Mouse (Mus musculus): ENCODE data around the gene Tenm4.

Gene Tenm4

DNA sequence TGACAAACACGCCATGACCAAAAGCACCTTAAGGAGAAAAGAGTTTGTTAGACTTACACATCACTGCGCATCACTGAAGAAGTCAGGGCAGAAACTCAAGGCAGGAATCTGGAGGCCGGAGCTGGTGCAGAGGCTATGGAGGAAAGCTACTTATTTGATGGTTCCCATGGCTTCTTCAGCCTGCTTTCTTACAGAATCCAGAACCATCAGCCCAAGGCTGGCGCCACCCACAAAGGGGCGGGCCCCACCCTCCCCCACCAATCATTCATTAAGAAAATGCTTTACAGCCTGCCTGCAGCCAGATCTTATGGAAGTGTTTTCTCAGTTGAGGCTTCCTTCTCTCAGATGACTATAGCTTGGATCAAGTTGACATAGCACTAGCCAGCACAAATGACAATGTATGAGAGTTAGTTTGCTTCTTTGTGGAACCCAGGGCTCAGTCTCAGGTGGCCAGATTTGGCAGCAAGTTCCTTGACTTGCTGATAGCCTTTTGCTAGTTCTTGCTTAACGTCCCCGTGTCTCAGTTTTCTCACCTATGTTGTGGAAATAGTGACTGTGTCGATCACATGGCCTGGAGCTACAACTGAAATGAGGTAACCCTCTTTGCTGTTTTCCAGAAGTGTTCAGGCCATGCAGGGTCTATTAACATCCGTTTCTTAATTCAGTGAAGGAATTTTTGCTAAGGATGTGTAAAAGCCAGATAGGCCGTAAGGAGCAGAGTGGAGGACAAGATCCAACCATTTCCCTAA lies 32.9 kb downstream of the Tenm4 start:
- DNase-seq (ENCODE audit: low spot score): no peak

DNA sequence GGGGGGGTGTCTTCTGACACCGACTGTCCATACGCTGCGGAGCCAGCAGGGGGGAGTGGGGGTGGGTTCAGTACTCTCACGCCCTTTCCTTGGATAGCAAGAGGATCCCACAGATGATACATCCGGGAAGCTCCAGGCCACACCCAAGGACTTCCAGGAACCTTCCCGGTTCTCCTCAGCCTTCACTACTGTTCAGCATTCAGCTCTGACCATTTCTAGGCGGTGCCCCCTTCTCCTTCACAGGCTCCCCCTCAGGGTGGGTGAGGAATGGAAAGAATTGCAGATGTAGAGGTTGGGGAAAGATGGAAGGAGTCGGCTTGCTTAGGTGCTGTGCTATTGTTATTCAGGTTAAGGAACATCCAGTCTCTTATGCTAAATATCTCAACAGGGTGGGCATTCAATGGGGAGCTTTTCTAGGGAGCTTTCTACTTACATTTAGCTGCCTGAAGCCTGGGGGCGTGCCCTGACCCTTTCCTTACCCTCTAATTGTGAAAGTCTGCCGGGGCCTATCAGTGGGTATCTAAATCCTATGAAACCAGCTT lies 33.8 kb downstream of the Tenm4 start:
- DNase-seq (ENCODE audit: low spot score): no peak

DNA sequence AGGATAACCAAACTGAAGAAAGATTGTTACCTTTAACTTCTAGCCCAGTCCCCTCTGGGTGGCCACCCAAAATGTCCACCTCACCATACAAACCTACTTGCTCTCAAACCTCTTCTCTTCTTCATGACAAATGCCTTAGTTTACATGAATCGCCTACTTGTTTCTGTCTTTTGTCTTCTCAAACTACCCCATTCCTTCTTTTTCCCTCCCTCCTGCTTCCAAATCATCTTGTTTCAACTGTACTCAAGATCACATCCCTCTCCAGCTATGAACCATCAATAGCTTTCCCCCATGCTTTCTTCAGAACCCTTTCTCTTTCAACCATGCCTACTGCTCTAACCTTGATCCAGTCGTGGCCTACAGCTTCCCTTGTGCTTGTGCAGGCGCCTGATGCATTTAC lies 36.0 kb downstream of the Tenm4 start:
- DNase-seq (ENCODE audit: low spot score): no peak

DNA sequence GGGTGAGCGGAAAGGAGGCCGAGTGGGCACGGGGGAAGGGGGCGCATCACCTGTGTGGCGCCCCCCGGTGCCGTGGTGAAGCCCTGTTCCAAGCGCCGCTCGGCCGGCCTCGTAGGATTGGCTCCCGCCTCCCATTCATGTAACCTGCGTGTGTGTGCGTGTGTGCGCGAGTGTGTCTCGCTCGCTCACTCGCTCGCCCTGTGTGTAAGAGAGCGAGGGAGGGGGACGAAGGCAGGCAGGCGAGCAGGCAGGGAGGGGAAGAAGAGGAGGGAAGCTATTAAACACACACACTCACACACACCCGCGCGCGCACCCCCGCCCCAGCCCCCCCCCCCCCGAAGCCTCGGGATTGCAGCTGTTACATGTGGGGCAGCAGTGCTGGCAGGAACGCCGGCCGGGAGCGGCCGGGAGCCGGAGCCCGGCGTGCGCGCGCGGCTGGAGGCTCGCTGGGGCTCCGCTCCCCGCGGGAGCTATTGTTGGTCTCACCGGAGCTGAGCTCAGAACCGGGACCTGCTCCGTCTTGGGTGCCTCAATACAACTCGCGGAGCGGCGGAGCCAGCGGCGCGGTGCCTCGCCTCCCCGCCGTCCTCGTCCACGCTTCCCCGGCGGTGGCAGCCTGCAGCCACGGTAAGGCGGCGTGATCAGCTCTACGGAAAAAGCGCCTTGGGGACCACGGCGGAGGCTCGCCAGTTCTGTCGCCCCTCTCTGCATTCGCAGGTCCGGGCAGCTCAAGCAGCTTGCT lies 38.9 kb downstream of the Tenm4 start:
- DNase-seq (ENCODE audit: low spot score): no peak

DNA sequence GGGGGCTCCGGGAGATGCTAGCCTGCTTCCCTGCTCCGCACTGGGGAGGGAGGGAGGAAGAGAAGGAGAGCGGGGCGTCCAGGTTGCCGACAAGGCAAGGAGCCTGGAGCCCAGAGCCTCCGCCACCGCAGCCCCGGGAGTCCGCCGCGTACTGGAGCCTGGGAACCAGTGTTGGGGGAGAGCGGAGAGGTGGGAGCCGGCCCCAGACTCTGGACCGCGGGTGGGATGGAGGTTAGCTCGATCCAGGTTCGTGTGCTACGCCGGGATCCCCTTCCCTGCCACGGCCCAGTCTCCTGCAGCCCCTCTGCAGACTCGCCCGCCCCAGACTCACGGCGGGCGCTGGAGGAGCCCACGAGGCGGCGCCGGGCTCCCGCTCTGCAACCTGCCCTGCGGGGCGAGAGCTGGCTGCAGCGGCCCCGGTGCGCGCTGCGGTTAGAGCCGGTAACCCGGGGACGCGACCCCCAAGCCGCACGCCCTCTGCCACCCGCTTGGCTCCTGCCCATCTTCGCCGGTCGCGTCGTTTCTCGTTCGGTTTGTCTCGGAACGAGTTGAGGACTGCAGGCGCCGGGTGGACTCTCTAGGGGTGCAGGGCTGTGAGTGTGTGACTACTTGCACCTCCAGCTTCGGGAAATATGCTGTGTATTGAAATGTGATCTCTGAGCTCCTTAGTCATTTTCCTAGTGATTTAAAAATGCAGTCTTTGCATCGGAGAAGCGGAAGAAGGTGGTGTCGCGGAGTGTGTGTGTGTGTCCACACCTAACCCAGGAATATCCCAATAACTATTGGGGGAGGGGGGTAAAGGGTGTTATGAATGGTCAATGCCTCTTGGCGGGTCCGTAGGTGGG lies 39.7 kb downstream of the Tenm4 start:
- peak; percentile 42 for DNase-seq (ENCODE audit: low spot score)

DNA sequence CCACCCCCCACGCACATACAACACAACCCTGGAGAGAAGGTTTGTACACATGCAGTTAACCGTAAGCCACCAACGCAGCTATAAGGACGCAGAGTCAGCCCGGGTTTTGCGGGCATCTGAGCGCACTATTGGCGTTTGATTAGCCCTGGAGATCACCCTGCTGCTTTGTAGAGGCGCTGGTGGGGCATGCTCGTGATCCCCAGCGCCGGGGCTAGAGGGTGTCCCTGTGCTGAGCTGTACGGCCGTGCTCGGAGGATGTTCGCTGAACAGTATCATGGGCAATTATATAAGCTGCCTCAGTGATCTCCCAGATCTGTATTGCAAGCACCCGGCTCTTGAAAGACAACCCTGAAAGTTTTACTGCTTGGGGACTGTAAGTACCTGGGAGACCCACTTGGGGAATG lies 40.6 kb downstream of the Tenm4 start:
- DNase-seq (ENCODE audit: low spot score): no peak

DNA sequence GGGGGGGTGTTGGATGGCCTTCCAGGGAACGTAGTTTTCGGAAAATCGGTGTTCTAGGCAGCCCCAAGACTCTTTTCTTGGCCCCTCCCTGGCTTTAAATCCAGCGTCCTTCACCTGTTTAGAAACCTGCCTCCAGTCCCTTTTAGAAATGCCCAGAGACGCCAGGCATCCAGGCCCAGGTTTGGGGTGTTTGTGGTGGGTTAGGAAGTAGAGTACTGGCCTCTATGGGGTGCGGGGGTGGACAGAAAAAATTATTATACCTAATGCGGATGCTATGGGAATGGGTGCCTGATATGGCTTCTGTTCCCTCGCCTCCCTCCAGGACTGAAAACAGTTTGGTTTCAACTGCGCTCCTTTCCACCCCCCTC lies 41.2 kb downstream of the Tenm4 start:
- no peak for DNase-seq (ENCODE audit: low spot score)

DNA sequence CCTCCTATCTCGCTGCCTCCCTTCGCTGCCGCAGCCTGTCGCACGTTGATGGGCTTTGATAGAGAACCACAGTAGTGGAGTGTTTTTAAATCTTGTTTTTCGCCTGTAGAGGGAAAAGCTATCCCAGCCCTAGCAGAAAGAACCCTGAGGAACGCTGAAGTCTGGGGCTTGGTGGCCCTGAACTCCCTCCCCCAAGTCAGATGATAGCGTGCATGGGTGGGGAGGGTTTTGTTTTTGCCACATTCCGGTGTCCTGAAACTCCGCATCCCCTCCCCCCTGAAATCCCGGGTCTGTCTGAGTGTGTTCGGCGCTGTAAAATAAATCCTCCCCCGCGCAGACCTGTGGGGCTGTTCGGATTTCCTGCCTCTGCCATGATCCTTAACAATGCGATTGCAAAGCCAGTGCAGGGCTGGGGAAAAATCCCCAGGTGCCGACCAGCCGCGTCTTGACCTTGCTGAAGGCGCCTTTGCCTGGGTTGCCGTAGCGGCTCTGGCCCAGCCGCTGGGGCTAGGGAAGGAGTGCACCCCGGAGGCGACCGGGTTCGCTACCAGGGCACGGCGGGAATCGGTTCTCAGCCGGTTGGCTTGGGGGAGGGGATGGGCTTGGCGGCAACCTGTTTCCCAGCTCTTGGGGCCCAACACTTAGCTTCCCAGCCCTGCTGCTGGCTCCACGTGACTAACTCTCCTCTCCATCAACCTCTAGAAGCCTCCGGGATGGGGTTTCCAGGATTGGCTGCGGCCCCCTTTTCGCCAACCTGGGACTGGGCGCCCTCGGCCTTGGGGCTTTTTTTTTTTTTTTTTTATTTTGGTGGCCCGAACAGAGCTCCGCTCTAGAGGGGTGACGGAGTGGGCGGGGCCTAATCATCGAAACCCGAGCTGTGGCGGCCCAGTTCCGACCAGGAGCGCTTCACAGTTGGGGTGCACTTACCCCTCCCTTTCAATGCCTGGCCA lies 41.8 kb downstream of the Tenm4 start:
- peak; percentile 42 for DNase-seq (ENCODE audit: low spot score)

DNA sequence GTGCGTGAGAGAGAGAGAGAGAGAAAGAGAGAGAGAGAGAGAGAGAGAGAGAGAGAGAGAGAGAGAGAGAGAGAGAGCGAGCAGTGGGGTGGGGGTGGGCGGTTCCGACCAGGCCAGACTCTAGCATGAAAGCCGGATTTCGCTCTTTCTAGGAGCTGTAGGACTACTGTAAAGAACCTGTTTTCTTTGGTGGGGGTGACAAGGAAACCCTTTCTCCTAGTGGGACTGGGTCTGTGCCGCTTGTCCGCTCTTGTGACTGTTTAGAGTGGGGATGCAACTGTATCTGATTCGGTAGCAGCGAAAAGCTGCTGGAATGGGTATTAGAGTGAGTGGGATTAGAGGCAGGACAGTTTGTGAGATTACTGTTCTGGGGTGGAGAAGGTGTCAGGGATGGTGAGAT lies 42.7 kb downstream of the Tenm4 start:
- DNase-seq (ENCODE audit: low spot score): no peak

DNA sequence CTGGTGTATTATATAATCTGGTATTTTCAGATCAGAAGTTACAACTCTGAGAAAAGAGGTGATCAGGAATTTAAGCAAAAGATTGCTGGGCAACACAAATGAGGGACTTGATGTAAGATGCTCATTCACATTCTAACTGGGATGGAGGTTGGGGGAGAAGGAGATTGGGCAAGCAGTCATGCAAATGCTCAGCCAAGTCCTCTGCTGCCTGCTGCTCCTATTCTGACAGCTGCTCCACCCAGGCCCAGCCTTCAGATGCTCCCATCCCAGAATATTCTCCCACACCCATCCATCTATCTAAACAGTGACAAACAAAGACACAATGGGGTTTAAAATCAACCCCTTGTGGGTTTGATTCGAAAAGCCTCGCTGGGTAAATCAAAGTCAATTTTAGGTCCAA lies 43.8 kb downstream of the Tenm4 start:
- DNase-seq (ENCODE audit: low spot score): no peak

DNA sequence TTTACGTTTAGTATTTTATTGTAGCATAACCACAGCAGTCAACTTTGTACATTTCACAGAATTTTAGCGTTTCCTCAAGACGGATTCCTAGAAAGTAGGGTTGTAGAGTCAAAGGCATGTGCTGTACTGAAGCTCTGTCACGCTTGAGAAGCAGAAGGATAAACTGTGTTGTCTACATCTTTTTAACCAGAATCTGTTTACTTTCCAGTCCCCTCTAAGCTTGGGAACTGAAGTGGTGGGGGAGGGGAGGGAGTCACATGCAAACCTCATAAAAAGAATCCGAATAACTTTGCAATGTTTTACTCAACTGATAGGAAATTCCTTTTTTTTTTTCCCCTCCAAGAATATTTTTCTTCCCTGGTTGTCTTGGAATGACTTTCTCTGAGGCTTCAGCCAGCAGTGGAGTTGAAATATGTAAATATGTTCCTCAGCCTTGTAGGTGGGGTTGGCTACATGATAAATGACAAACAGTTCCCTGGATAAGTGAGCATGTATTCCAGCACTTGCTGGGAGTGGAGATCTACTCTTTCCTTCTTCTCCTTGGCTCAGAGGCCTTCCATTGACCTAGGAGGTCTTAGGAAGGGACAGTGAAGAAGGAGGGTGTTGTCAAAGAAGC lies 45.0 kb downstream of the Tenm4 start:
- no peak for DNase-seq (ENCODE audit: low spot score)

DNA sequence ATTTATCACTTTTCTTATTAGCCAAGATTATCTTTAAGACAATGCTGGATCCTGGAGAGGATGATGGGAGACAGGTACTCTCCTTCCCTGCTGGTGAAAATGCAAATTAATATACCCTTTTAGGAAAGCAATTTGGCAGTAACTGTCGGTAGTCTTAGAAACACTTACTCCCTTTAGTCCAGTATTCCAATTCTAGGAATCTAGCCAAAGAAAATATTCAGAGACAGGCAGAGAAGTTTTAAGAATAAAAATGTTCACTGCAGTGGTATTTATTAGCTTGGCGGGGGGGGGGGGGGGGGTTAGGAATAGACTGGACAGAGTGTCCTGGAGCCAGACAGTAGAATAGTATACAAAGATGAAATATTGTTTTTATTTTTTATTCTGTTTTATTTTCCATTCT lies 48.3 kb downstream of the Tenm4 start:
- no peak for DNase-seq (ENCODE audit: low spot score)

DNA sequence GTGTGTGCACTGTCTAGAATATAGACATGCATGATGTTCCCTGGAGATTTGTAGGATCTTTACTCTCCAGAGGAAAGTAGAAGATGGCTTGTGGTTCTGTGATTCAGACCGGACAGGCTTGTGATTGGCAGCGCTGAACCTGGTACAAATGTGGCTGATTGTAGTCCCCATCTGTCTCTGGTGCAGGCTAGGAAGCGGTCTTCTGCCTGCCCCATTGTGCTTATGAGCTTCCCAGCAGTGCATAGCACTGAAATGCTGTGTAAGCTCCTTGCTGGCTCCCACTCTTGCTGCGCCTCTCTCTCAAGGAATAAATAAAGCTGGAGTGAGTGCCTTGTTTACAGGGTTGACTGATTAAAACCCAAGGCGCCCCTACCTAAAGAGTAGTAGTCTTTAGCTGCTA lies 49.6 kb downstream of the Tenm4 start:
- DNase-seq (ENCODE audit: low spot score): no peak

DNA sequence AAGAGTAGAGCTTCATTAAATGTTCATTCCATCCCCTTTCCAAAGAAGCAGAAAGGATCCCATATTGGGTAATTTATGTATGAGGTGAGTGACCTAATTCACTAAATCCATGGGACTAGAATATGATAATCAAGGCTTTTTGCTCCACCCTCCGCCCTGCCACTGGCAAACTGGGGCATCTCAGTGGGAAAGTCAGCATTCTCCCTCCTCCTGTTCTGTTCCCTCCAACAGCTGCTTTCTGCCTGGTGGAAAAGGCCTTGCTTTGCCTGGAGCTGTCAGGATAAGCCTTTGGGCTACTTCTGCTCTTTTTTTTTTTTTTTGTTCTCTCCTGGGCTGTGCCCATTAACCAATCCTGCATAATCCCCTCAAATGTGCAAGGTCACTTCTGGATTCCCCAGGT lies 51.5 kb downstream of the Tenm4 start:
- no peak for DNase-seq (ENCODE audit: low spot score)

DNA sequence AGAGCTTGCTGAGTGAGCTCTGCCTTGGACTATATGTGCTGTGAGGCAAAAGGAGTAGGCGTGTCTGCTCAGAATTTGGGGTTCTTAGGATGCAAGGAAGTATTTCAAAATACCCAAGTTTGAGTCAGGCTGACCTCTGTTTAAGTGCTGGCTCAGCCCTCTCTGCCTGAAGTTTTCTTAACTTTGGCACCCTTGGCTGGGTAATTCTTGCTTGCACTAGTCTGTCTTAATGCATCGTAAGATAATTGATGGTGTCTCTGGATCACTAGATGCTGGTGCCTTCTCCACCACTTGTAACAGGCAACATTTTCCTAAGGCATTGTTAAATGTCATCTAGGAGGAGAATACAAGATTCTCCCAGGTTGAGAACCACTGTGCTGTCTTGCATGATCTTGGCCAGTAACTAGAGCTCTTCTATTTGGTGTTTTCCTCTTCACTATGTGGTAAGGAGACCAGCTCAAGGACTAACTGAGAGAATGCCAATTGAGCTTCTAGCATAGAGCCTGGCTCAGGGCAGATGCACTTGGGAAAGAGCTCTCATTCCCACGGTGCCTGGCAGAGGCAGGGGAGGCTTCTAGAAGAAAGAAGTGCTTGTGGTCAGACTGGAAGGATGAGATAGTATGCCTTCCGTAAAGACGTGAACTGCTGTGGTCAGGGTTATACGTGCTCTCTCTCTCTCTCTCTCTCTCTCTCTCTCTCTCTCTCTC lies 57.7 kb downstream of the Tenm4 start:
- DNase-seq (ENCODE audit: low spot score): no peak

DNA sequence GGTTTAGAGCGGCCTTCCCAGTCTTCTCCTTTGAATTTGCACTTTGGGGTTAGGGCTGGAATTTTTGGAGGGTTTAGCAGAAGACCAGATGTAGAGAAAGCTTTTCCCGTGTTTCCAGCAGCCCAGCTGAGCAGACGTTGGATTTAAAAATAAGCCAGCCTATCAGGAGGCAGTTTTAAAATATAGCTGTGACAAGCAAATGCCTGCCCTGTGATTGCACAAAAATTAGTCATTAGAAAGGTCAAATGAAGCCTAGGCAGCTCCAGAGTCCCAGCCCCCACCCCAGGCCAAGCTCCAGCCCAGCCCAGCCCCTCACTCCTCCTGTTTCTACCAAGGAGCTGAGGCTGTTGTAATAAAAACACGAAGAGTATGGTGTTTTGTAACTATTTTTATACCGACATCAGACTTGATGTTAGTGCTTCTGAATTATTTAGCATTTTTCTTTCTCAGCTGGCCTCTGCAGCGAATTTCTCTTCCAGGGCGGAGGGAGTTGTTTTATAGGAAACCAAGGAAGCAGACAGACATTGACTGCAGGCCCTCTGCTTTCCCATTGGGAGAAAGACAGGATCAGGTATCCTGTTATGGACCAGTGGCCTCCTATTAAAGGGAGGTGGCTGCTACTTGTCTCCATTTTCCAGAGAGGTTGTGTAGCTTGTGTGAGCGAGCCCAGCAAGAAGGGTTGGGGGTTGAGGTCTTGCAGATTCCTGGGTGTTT lies 59.1 kb downstream of the Tenm4 start:
- DNase-seq (ENCODE audit: low spot score): no peak

DNA sequence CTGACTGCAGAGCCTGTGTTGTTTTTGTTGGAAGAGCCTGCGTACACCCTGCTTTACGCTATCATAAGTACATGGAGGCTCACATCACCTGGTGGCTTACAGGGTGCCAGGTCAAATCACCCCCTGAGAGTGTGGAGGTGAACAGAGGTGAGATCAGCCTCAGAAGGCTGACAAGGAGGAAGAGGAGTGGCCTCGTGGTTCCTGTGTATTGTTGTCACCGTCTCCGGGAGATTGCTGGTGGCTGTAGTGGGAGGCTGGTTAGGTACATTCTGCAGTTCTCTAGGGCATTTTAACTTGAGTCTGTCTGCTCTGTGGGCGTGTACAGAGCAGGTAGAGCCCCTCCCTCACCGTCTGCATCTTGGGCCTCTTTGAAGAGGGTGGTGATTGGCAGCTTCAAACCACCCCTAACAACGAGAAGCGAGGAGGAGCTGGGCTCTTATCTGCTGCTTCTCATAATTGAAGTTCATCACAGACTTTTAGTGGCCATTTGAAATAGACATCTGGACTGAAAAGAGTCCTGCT lies 59.7 kb downstream of the Tenm4 start:
- DNase-seq (ENCODE audit: low spot score): no peak

DNA sequence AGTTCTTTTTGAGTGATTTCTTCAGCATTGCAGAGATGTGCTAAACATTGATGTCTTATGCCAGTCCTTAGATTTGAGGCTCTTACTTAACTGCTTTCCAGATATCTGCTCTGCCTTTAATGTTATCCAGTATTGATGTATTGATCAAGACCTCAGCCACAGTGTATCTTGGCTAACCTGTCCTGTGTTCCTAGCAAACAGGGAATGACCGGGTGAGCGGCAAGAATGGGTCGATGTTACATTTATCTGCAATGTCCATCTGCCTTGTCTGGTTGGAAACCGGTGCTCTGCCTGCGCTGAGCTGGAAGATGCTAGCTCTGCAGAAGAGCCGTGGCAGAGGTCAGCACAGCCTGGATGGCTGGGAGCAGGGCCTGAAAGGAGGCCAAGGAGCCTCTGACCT lies 64.8 kb downstream of the Tenm4 start:
- no peak for DNase-seq (ENCODE audit: low spot score)

DNA sequence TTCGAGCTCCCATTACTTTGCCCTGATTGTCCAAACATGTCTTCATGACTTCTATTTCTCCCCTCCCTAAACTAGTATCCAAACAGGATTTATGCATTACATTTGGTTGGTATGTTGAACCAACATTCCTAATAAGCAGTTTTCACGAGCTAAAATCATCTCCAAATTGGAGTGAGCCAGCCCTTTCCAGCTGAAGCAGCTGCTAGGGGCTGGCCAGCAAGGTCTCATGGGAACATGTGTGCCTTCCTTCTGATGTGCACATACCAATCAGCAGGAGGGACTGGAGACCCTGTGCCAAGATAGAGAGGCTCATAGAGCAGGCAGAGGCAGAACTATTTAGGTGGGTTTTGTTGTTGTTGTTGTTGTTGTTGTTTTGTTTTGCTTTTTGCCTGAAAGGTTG lies 69.6 kb downstream of the Tenm4 start:
- no peak for DNase-seq (ENCODE audit: low spot score)

Data from ovary, postnatal 14 days (tissue).